Mouse (Mus musculus) heart, embryonic 12.5 days (tissue): ENCODE results near the gene Rnft2. TPM values are rescaled to one million over a fixed set of nuclear protein-coding genes. Genes with fewer than 3 reads are reported as not detected.
A peak's percentile ranks its signal among the peaks of the same experiment; 100 is the strongest.

ENCODE experiments used
- ATAC-seq: fragments of 200-750 bp; cut with Nextera tagmentation; 2 replicates; pipeline ENCODE4 v1.8.0; 2017; ENCODE audit warnings: moderate TSS enrichment, moderate library complexity; ENCODE audit not compliant: insufficient number of reproducible peaks, low FRiP score
- H3K27ac ChIP-seq: fragments of 300-500 bp; sonication (generic); 2 replicates; pipeline ENCODE4 v1.5.1; 2016; ENCODE audit warnings: mild to moderate bottlenecking, moderate library complexity; ENCODE audit not compliant: poor library complexity, severe bottlenecking
- H3K27me3 ChIP-seq: fragments of 300-500 bp; sonication (generic); replicated peaks from 2 replicates; pipeline ENCODE4 v1.6.1; 2016; ENCODE audit warnings: mild to moderate bottlenecking, moderate library complexity
- H3K36me3 ChIP-seq: fragments of 300-500 bp; sonication (generic); 2 replicates; pipeline ENCODE4 v1.6.1; 2016; ENCODE audit warnings: mild to moderate bottlenecking, moderate library complexity
- H3K4me1 ChIP-seq: fragments of 300-500 bp; sonication (generic); replicated peaks from 2 replicates; pipeline ENCODE4 v1.6.1; 2016; ENCODE audit warnings: mild to moderate bottlenecking
- H3K4me2 ChIP-seq: fragments of 300-500 bp; sonication (generic); 2 replicates; pipeline ENCODE4 v1.6.1; 2016; ENCODE audit warnings: mild to moderate bottlenecking, moderate library complexity
- H3K4me3 ChIP-seq: fragments of 300-500 bp; sonication (generic); 2 replicates; pipeline ENCODE4 v1.5.1; 2016; ENCODE audit warnings: mild to moderate bottlenecking
- H3K9ac ChIP-seq: fragments of 300-500 bp; sonication (generic); 2 replicates; pipeline ENCODE4 v1.6.1; 2016; ENCODE audit warnings: mild to moderate bottlenecking, moderate library complexity
- H3K9me3 ChIP-seq: fragments of 300-500 bp; sonication (generic); replicated peaks from 2 replicates; pipeline ENCODE4 v1.6.1; 2016; ENCODE audit warnings: mild to moderate bottlenecking, moderate library complexity
- WGBS: fragments of 180-500 bp; shearing (Covaris S2); methylation state at CpG from one replicate; pipeline ENCODE4 v1.1.7; 2016; 5-methylcytosine and 5-hydroxymethylcytosine counted together
- polyA plus RNA-seq: library from polyadenylated mRNA; unstranded; fragments of >200 nt; fragmentation: Nextera tagmentation; extraction: Ambion mirVana; gene quantifications from 2 replicates; pipeline ENCODE4 v1.2.1, GENCODE M21; 2016

Rnft2 gene
- polyA plus RNA-seq, 1 experiment from 2014 or later = 2.0 TPM

GRCm38 (mm10) chr5:118250987-118251386, 6.1 kb upstream of the Rnft2 start:
- Histone ChIP-seq H3K27ac (no peak overlapping the region), H3K36me3 (peaks cover 22% of the 10 kb centered on the region), H3K4me3 (no peak overlapping the region), H3K9ac (no peak overlapping the region), H3K9me3 (no peaks in the 10 kb centered on the region), H3K27me3 (no peaks in the 10 kb centered on the region), H3K4me2 (no peak overlapping the region), H3K4me1 (peaks cover 16% of the 10 kb centered on the region)
- 84% methylated on average over 7 of the region's 7 CpGs for WGBS
- ATAC-seq = no peak

GRCm38 (mm10) chr5:118247378-118247777, 2.5 kb upstream of the Rnft2 start:
- H3K4me3 ChIP-seq = no peak overlapping the region
- no peak for ATAC-seq
- peaks cover 17% of the 10 kb centered on the region for H3K36me3 ChIP-seq
- H3K27ac ChIP-seq = no peak overlapping the region
- H3K4me2 ChIP-seq = no peak overlapping the region
- H3K4me1 ChIP-seq = peaks cover 26% of the 10 kb centered on the region
- WGBS = 83% methylated on average over 8 of the region's 8 CpGs
- no peak overlapping the region for H3K9ac ChIP-seq
- H3K27me3 ChIP-seq = no peaks in the 10 kb centered on the region
- H3K9me3 ChIP-seq = no peaks in the 10 kb centered on the region

- peak overlapping the region; percentile 90 for H3K9ac ChIP-seq
- H3K27ac ChIP-seq = peak overlapping the region; percentile 77
- peaks cover 24% of the 10 kb centered on the region for H3K4me1 ChIP-seq
- peak overlapping the region; percentile 89 for H3K4me2 ChIP-seq
- no peaks in the 10 kb centered on the region for H3K27me3 ChIP-seq
- H3K4me3 ChIP-seq = peak overlapping the region; percentile 69
- no peaks in the 10 kb centered on the region for H3K9me3 ChIP-seq
- ATAC-seq = no peak; the same call in none of the 2 replicates
- 6% methylated on average over 15 of the region's 15 CpGs for WGBS
- H3K36me3 ChIP-seq = peaks cover 17% of the 10 kb centered on the region
Observed at GRCm38 (mm10) chr5:118245606-118246308, 841 bp upstream of the Rnft2 start.

GRCm38 (mm10) chr5:118239671-118240070, 5.2 kb downstream of the Rnft2 start:
- H3K4me2 ChIP-seq = no peak overlapping the region
- 81% methylated on average over 12 of the region's 12 CpGs for WGBS
- no peak overlapping the region for H3K4me3 ChIP-seq
- H3K27me3 ChIP-seq = no peaks in the 10 kb centered on the region
- H3K4me1 ChIP-seq = peaks cover 6% of the 10 kb centered on the region; the same call in 1 of the 2 replicates
- no peak for ATAC-seq
- no peaks in the 10 kb centered on the region for H3K9me3 ChIP-seq
- H3K36me3 ChIP-seq = peaks cover 10% of the 10 kb centered on the region; the same call in 1 of the 2 replicates
- H3K27ac ChIP-seq = no peak overlapping the region
- H3K9ac ChIP-seq = no peak overlapping the region

- Histone ChIP-seq H3K4me3 (no peak overlapping the region), H3K4me1 (no peaks in the 10 kb centered on the region), H3K27me3 (no peaks in the 10 kb centered on the region), H3K4me2 (no peak overlapping the region), H3K9ac (no peak overlapping the region), H3K27ac (no peak overlapping the region), H3K36me3 (peaks cover 10% of the 10 kb centered on the region; the same call in 1 of the 2 replicates), H3K9me3 (no peaks in the 10 kb centered on the region)
- no peak for ATAC-seq
- 74% methylated on average over 12 of the region's 12 CpGs for WGBS
Observed at GRCm38 (mm10) chr5:118236891-118237290, 8.0 kb downstream of the Rnft2 start.

- H3K36me3 ChIP-seq = peaks cover 5% of the 10 kb centered on the region; the same call in 1 of the 2 replicates
- 89% methylated on average over 13 of the region's 13 CpGs for WGBS
- H3K27me3 ChIP-seq = no peaks in the 10 kb centered on the region
- no peak overlapping the region for H3K4me2 ChIP-seq
- no peak overlapping the region for H3K27ac ChIP-seq
- no peaks in the 10 kb centered on the region for H3K9me3 ChIP-seq
- ATAC-seq = no peak
- no peaks in the 10 kb centered on the region for H3K4me1 ChIP-seq
- no peak overlapping the region for H3K4me3 ChIP-seq
- no peak overlapping the region for H3K9ac ChIP-seq
Observed at GRCm38 (mm10) chr5:118230071-118230611, 14.8 kb downstream of the Rnft2 start.

- Histone ChIP-seq H3K9ac (no peak overlapping the region), H3K36me3 (peaks cover 1% of the 10 kb centered on the region; the same call in 1 of the 2 replicates), H3K4me2 (no peak overlapping the region), H3K4me3 (no peak overlapping the region), H3K4me1 (no peaks in the 10 kb centered on the region), H3K27me3 (no peaks in the 10 kb centered on the region), H3K27ac (no peak overlapping the region), H3K9me3 (no peaks in the 10 kb centered on the region)
- no peak for ATAC-seq
- 59% methylated on average over 9 of the region's 9 CpGs for WGBS
Observed at GRCm38 (mm10) chr5:118223142-118223757, 21.7 kb downstream of the Rnft2 start.

- Histone ChIP-seq H3K4me2 (no peak overlapping the region), H3K27me3 (no peaks in the 10 kb centered on the region), H3K36me3 (no peaks in the 10 kb centered on the region), H3K9ac (no peak overlapping the region), H3K9me3 (no peaks in the 10 kb centered on the region), H3K27ac (no peak overlapping the region), H3K4me3 (no peak overlapping the region), H3K4me1 (peaks cover 13% of the 10 kb centered on the region)
- no peak for ATAC-seq
- WGBS = 59% methylated on average over 6 of the region's 6 CpGs
Observed at GRCm38 (mm10) chr5:118217410-118217809, 27.5 kb downstream of the Rnft2 start.

GRCm38 (mm10) chr5:118214418-118215154, 30.3 kb downstream of the Rnft2 start:
- Histone ChIP-seq H3K4me3 (peak overlapping the region; percentile 41), H3K9ac (peak overlapping the region; percentile 58), H3K4me1 (peaks cover 13% of the 10 kb centered on the region), H3K4me2 (peak overlapping the region; percentile 69), H3K27me3 (no peaks in the 10 kb centered on the region), H3K27ac (no peak overlapping the region), H3K36me3 (no peaks in the 10 kb centered on the region), H3K9me3 (no peaks in the 10 kb centered on the region; the same call in 1 of the 2 replicates)
- peak; percentile 87 for ATAC-seq
- 9% methylated on average over 24 of the region's 24 CpGs for WGBS

- no peaks in the 10 kb centered on the region for H3K36me3 ChIP-seq
- peaks cover 13% of the 10 kb centered on the region for H3K4me1 ChIP-seq
- no peak overlapping the region for H3K27ac ChIP-seq
- peak overlapping the region; percentile 41 for H3K4me3 ChIP-seq
- H3K27me3 ChIP-seq = no peaks in the 10 kb centered on the region
- peak overlapping the region; percentile 58 for H3K9ac ChIP-seq
- 15% methylated on average over 5 of the region's 5 CpGs for WGBS
- peak overlapping the region; percentile 69 for H3K4me2 ChIP-seq
- no peaks in the 10 kb centered on the region; the same call in 1 of the 2 replicates for H3K9me3 ChIP-seq
- ATAC-seq = no peak
Observed at GRCm38 (mm10) chr5:118214012-118214411, 30.9 kb downstream of the Rnft2 start.

GRCm38 (mm10) chr5:118205852-118206251, 39.1 kb downstream of the Rnft2 start:
- Histone ChIP-seq H3K9me3 (no peaks in the 10 kb centered on the region; the same call in 1 of the 2 replicates), H3K9ac (no peak overlapping the region), H3K27me3 (no peaks in the 10 kb centered on the region; the same call in none of the 2 replicates), H3K4me3 (no peak overlapping the region), H3K27ac (no peak overlapping the region), H3K36me3 (no peaks in the 10 kb centered on the region), H3K4me2 (no peak overlapping the region), H3K4me1 (no peaks in the 10 kb centered on the region)
- no peak for ATAC-seq
- WGBS = 79% methylated on average over 8 of the region's 8 CpGs
